Mouse (Mus musculus): Measurements from ENCODE around the gene Socs4.
"Not testable (repeated sequence)": the region's sequence is repeated elsewhere in the genome, so short reads cannot be mapped to it uniquely, and the experiment has no call there.

Socs4 gene

GRCm38 (mm10) chr14:47286215-47286614 lies 9.5 kb downstream of the Socs4 start:
- in situ Hi-C loops (cut with MboI; ENCODE audit: low sequenced_read_pairs) = no loop called here

- in situ Hi-C loops (cut with MboI; ENCODE audit: low sequenced_read_pairs) = no loop called here
Measured at GRCm38 (mm10) chr14:47287021-47287420, 10.3 kb downstream of the Socs4 start.

GRCm38 (mm10) chr14:47291772-47292171 lies 15.0 kb downstream of the Socs4 start:
- in situ Hi-C loops (cut with MboI; ENCODE audit: low sequenced_read_pairs) = no loop called here

GRCm38 (mm10) chr14:47294136-47294535 lies 17.4 kb downstream of the Socs4 start:
- in situ Hi-C loops (cut with MboI; ENCODE audit: low sequenced_read_pairs) = no loop called here

- in situ Hi-C loops (cut with MboI; ENCODE audit: low sequenced_read_pairs) = no loop called here
Measured at GRCm38 (mm10) chr14:47296232-47296631, 19.5 kb downstream of the Socs4 start.

GRCm38 (mm10) chr14:47297785-47298407 lies 21.2 kb downstream of the Socs4 start, which contains the start of gene Mapk1ip1l:
TSS of gene Mapk1ip1l (plus strand) at chr14:47298266.
- in situ Hi-C loops (cut with MboI; ENCODE audit: low sequenced_read_pairs) = no loop called here

GRCm38 (mm10) chr14:47298408-47298792 lies 21.7 kb downstream of the Socs4 start:
- in situ Hi-C loops (cut with MboI; ENCODE audit: low sequenced_read_pairs) = no loop called here

GRCm38 (mm10) chr14:47298819-47299261 lies 22.1 kb downstream of the Socs4 start:
- in situ Hi-C loops (cut with MboI; ENCODE audit: low sequenced_read_pairs) = no loop called here

GRCm38 (mm10) chr14:47302885-47303680 lies 26.4 kb downstream of the Socs4 start:
- in situ Hi-C loops (cut with MboI; ENCODE audit: low sequenced_read_pairs) = no loop called here

GRCm38 (mm10) chr14:47304814-47305405 lies 28.2 kb downstream of the Socs4 start:
- in situ Hi-C loops (cut with MboI; ENCODE audit: low sequenced_read_pairs) = no loop called here

- in situ Hi-C loops (cut with MboI; ENCODE audit: low sequenced_read_pairs) = no loop called here
Measured at GRCm38 (mm10) chr14:47305933-47306332, 29.2 kb downstream of the Socs4 start.

GRCm38 (mm10) chr14:47307669-47308068 lies 30.9 kb downstream of the Socs4 start:
- in situ Hi-C loops (cut with MboI; ENCODE audit: low sequenced_read_pairs) = no loop called here

- in situ Hi-C loops (cut with MboI; ENCODE audit: low sequenced_read_pairs) = no loop called here
Measured at GRCm38 (mm10) chr14:47309061-47309460, 32.3 kb downstream of the Socs4 start.

- in situ Hi-C loops (cut with MboI; ENCODE audit: low sequenced_read_pairs) = no loop called here
Measured at GRCm38 (mm10) chr14:47310342-47311181, 33.8 kb downstream of the Socs4 start.

GRCm38 (mm10) chr14:47319362-47319761 lies 42.6 kb downstream of the Socs4 start:
- in situ Hi-C loops (cut with MboI; ENCODE audit: low sequenced_read_pairs) = no loop called here

- in situ Hi-C loops (cut with MboI; ENCODE audit: low sequenced_read_pairs) = not testable (repeated sequence)
Measured at GRCm38 (mm10) chr14:47321581-47321980, 44.9 kb downstream of the Socs4 start.

GRCm38 (mm10) chr14:47325965-47326761 lies 49.4 kb downstream of the Socs4 start:
- in situ Hi-C loops (cut with MboI; ENCODE audit: low sequenced_read_pairs) = no loop called here

GRCm38 (mm10) chr14:47327347-47327746 lies 50.6 kb downstream of the Socs4 start:
- in situ Hi-C loops (cut with MboI; ENCODE audit: low sequenced_read_pairs) = no loop called here

GRCm38 (mm10) chr14:47331920-47332319 lies 55.2 kb downstream of the Socs4 start:
- in situ Hi-C loops (cut with MboI; ENCODE audit: low sequenced_read_pairs) = loop anchor here (5.0 kb wide), 1 partner anchor 70 kb away; no protein-coding TSS in a partner anchor

GRCm38 (mm10) chr14:47334819-47335218 lies 58.1 kb downstream of the Socs4 start:
- in situ Hi-C loops (cut with MboI; ENCODE audit: low sequenced_read_pairs) = loop anchor here (5.0 kb wide), 1 partner anchor 67 kb away; no protein-coding TSS in a partner anchor
